8 mouse cellular contexts compared by ENCODE assay signal in genomic region chr17:46783222-46783565, GRCm38 (mm10). TPM values are rescaled to one million over a fixed set of nuclear protein-coding genes. Genes with fewer than 3 reads are reported as not detected.
DNase-seq lines count a peak whose midpoint lies in the region; ATAC-seq and TF ChIP-seq lines count a peak whose summit lies in the region.

No protein-coding gene starts in this region.

- DNase-seq in heart, adult 9 months (ENCODE audit: low spot score in 2 of 2): no peak
- DNase-seq in urinary bladder, postnatal 10 days (ENCODE audit: low spot score): no peak
- DNase-seq in adrenal gland, postnatal 10 days: no peak

- peaks cover 6% of the 10 kb centered on the region; the same call in 1 of the 2 replicates for H3K4me1 ChIP-seq in heart, embryonic 16.5 days (ENCODE audit: control insufficient read depth, insufficient read depth, low read length)
- peaks cover 5% of the 10 kb centered on the region for H3K4me1 ChIP-seq in bone marrow macrophage, adult 2 months (ENCODE audit: control insufficient read depth, insufficient read depth, low read length)
- peaks cover 15% of the 10 kb centered on the region for H3K4me1 ChIP-seq in hindbrain, embryonic 13.5 days (replicated peaks)
- peaks cover 8% of the 10 kb centered on the region for H3K4me1 ChIP-seq in midbrain, embryonic 12.5 days

- ATAC-seq in heart, embryonic 16.5 days (replicated peaks; ENCODE audit: extremely low read depth, insufficient read depth, low FRiP score): 0 out of 2 replicates have a peak, but pooled peaks have one; percentile 4
- ATAC-seq in hindbrain, embryonic 13.5 days (ENCODE audit: low FRiP score): peak; percentile 46; the same call in 1 of the 2 replicates
- peak; percentile 17; the same call in 1 of the 2 replicates for ATAC-seq in midbrain, embryonic 12.5 days (ENCODE audit: low FRiP score, low read depth)
- ATAC-seq in frontal cortex, adult (ENCODE audit: low TSS enrichment): no peak

- H3K4me3 ChIP-seq in heart, embryonic 16.5 days (ENCODE audit: low read length): peak overlapping the region; percentile 64
- H3K4me3 ChIP-seq in bone marrow macrophage, adult 2 months (ENCODE audit: insufficient read depth, low read length): peak overlapping the region; percentile 84; the same call in 1 of the 2 replicates
- H3K4me3 ChIP-seq in hindbrain, embryonic 13.5 days: peak overlapping the region; percentile 64
- H3K4me3 ChIP-seq in midbrain, embryonic 12.5 days: peak overlapping the region; percentile 71

- no peak for TF ChIP-seq POLR2A in bone marrow macrophage, adult 2 months (IDR thresholded peaks at IDR 0.05; ENCODE audit: borderline replicate concordance, low read depth, low read length)

- H3K9me3 ChIP-seq in heart, embryonic 16.5 days (replicated peaks; ENCODE audit: control insufficient read depth, low read length): no peaks in the 10 kb centered on the region
- no peaks in the 10 kb centered on the region for H3K9me3 ChIP-seq in hindbrain, embryonic 13.5 days
- H3K9me3 ChIP-seq in midbrain, embryonic 12.5 days: no peaks in the 10 kb centered on the region

- H3K36me3 ChIP-seq in heart, embryonic 16.5 days (ENCODE audit: control insufficient read depth, insufficient read depth): peaks cover 21% of the 10 kb centered on the region
- H3K36me3 ChIP-seq in hindbrain, embryonic 13.5 days: peaks cover 25% of the 10 kb centered on the region
- peaks cover 24% of the 10 kb centered on the region for H3K36me3 ChIP-seq in midbrain, embryonic 12.5 days

- 77% methylated on average over 2 of the region's 2 CpGs for WGBS in heart, embryonic 16.5 days
- 84% methylated on average over 2 of the region's 2 CpGs for WGBS in hindbrain, embryonic 13.5 days
- WGBS in midbrain, embryonic 12.5 days: 90% methylated on average over 2 of the region's 2 CpGs

- peak overlapping the region; percentile 75 for H3K27ac ChIP-seq in heart, embryonic 16.5 days (ENCODE audit: low read length)
- H3K27ac ChIP-seq in bone marrow macrophage, adult 2 months (ENCODE audit: insufficient read depth, low read depth, low read length): no peak overlapping the region
- H3K27ac ChIP-seq in hindbrain, embryonic 13.5 days: peak overlapping the region; percentile 93
- H3K27ac ChIP-seq in midbrain, embryonic 12.5 days (replicated peaks): no peak overlapping the region

- H3K27me3 ChIP-seq in heart, embryonic 16.5 days (ENCODE audit: control insufficient read depth, insufficient read depth, low read length): no peaks in the 10 kb centered on the region
- H3K27me3 ChIP-seq in hindbrain, embryonic 13.5 days: no peaks in the 10 kb centered on the region
- H3K27me3 ChIP-seq in midbrain, embryonic 12.5 days: no peaks in the 10 kb centered on the region

- H3K9ac ChIP-seq in heart, embryonic 16.5 days (ENCODE audit: low read length): no peak overlapping the region
- H3K9ac ChIP-seq in hindbrain, embryonic 13.5 days: peak overlapping the region; percentile 83; the same call in 1 of the 2 replicates
- H3K9ac ChIP-seq in midbrain, embryonic 12.5 days (replicated peaks): no peak overlapping the region

- peak overlapping the region; percentile 65; the same call in 1 of the 2 replicates for H3K4me2 ChIP-seq in heart, embryonic 16.5 days (ENCODE audit: low read depth, low read length)
- peak overlapping the region; percentile 71 for H3K4me2 ChIP-seq in hindbrain, embryonic 13.5 days
- peak overlapping the region; percentile 68 for H3K4me2 ChIP-seq in midbrain, embryonic 12.5 days (replicated peaks)

- TF ChIP-seq CTCF in bone marrow macrophage, adult 2 months (IDR thresholded peaks at IDR 0.05; ENCODE audit: low read depth, low read length): no peak

RNA-seq across cellular contexts. Expression of gene Rpl7l1, which starts 0.7 kb away (rescaled TPM):
- 93.0 and 103 TPM in 2 replicates for polyA plus RNA-seq in heart, embryonic 16.5 days (2015; fragmentation: Nextera tagmentation; extraction: Ambion mirVana)
- 75.3 and 83.5 TPM in 2 replicates for polyA plus RNA-seq in bone marrow macrophage, adult 2 months (2012; ENCODE audit: insufficient read depth, insufficient read length, missing spikeins)
- polyA plus RNA-seq in hindbrain, embryonic 13.5 days (2015; fragmentation: Nextera tagmentation; extraction: Ambion mirVana): 92.8 and 113 TPM in 2 replicates
- polyA plus RNA-seq in midbrain, embryonic 12.5 days (2016; fragmentation: Nextera tagmentation; extraction: Ambion mirVana): 150 and 161 TPM in 2 replicates
- 10 to 100 TPM; 84.3 to 99.2 TPM for total RNA-seq in adrenal gland, postnatal 10 days (2021)

RNA-seq across cellular contexts. Expression of gene 2310039H08Rik, which starts 10.8 kb away (rescaled TPM):
- polyA plus RNA-seq in heart, embryonic 16.5 days (2015; fragmentation: Nextera tagmentation; extraction: Ambion mirVana): 52.0 and 55.1 TPM in 2 replicates
- polyA plus RNA-seq in bone marrow macrophage, adult 2 months (2012; ENCODE audit: insufficient read depth, insufficient read length, missing spikeins): 6.1 and 7.2 TPM in 2 replicates
- polyA plus RNA-seq in hindbrain, embryonic 13.5 days (2015; fragmentation: Nextera tagmentation; extraction: Ambion mirVana): 49.4 and 58.4 TPM in 2 replicates
- polyA plus RNA-seq in midbrain, embryonic 12.5 days (2016; fragmentation: Nextera tagmentation; extraction: Ambion mirVana): 48.5 and 55.0 TPM in 2 replicates
- 10 to 100 TPM; 68.3 to 72.5 TPM for total RNA-seq in adrenal gland, postnatal 10 days (2021)

RNA-seq across cellular contexts. Expression of gene Ptcra, which starts 19.7 kb away (rescaled TPM):
- polyA plus RNA-seq in heart, embryonic 16.5 days (2015; fragmentation: Nextera tagmentation; extraction: Ambion mirVana): 17.0 and 38.9 TPM in 2 replicates
- not detected in 2 replicates for polyA plus RNA-seq in bone marrow macrophage, adult 2 months (2012; ENCODE audit: insufficient read depth, insufficient read length, missing spikeins)
- polyA plus RNA-seq in hindbrain, embryonic 13.5 days (2015; fragmentation: Nextera tagmentation; extraction: Ambion mirVana): 0.26 and 0.40 TPM in 2 replicates
- 0.55 and 0.65 TPM in 2 replicates for polyA plus RNA-seq in midbrain, embryonic 12.5 days (2016; fragmentation: Nextera tagmentation; extraction: Ambion mirVana)
- total RNA-seq in adrenal gland, postnatal 10 days (2021): not detected

RNA-seq across cellular contexts. Expression of gene Cnpy3, which starts 31.2 kb away (rescaled TPM):
- 50.6 and 51.4 TPM in 2 replicates for polyA plus RNA-seq in heart, embryonic 16.5 days (2015; fragmentation: Nextera tagmentation; extraction: Ambion mirVana)
- polyA plus RNA-seq in bone marrow macrophage, adult 2 months (2012; ENCODE audit: insufficient read depth, insufficient read length, missing spikeins): 134 and 146 TPM in 2 replicates
- polyA plus RNA-seq in hindbrain, embryonic 13.5 days (2015; fragmentation: Nextera tagmentation; extraction: Ambion mirVana): 66.1 and 67.1 TPM in 2 replicates
- polyA plus RNA-seq in midbrain, embryonic 12.5 days (2016; fragmentation: Nextera tagmentation; extraction: Ambion mirVana): 54.1 and 54.6 TPM in 2 replicates
- total RNA-seq in adrenal gland, postnatal 10 days (2021): 10 to 100 TPM; 42.2 to 46.5 TPM

RNA-seq across cellular contexts. Expression of gene Gnmt, which starts 54.2 kb away (rescaled TPM):
- polyA plus RNA-seq in heart, embryonic 16.5 days (2015; fragmentation: Nextera tagmentation; extraction: Ambion mirVana): 1.8 and 2.5 TPM in 2 replicates
- polyA plus RNA-seq in bone marrow macrophage, adult 2 months (2012; ENCODE audit: insufficient read depth, insufficient read length, missing spikeins): 1.2 TPM in 1 of 2 replicates, not detected in the other
- 0.90 and 1.5 TPM in 2 replicates for polyA plus RNA-seq in hindbrain, embryonic 13.5 days (2015; fragmentation: Nextera tagmentation; extraction: Ambion mirVana)
- polyA plus RNA-seq in midbrain, embryonic 12.5 days (2016; fragmentation: Nextera tagmentation; extraction: Ambion mirVana): 0.52 and 0.75 TPM in 2 replicates
- 10 to 100 TPM; 18.0 to 54.7 TPM for total RNA-seq in adrenal gland, postnatal 10 days (2021)

Comparison
In these comparisons a context has a peak if more than half of its experiments do, and no peak if none do; other contexts are left out.
1. H3K27ac ChIP-seq: peak in heart, embryonic 16.5 days (single experiment) and hindbrain, embryonic 13.5 days (single experiment); none in bone marrow macrophage, adult 2 months (single experiment) and midbrain, embryonic 12.5 days (single experiment).
2. RNA of gene Ptcra, which starts 19.7 kb away (polyA plus RNA-seq): 17.0 to 38.9 TPM in heart, embryonic 16.5 days; 0.55 to 0.65 TPM in midbrain, embryonic 12.5 days, 0.26 to 0.40 TPM in hindbrain, embryonic 13.5 days and not detected in bone marrow macrophage, adult 2 months; every median in the first group is over 10 times any median in the second.
3. Peak in every context shown above with its lines, with median percentiles within 50 percentile points of each other: H3K4me2 ChIP-seq and H3K4me3 ChIP-seq.